Mouse (Mus musculus) kidney, adult 2 months (tissue): Measurements from ENCODE around the gene Kcnd2.

Source experiments
- CTCF ChIP-seq: fragments of 200-500 bp; conservative IDR thresholded peaks from 2 replicates; pipeline ENCODE4 v1.5.1; 2011; ENCODE audit warnings: low read depth, mild to moderate bottlenecking, control low read depth, low read length, moderate library complexity, mixed read lengths; ENCODE audit not compliant: insufficient read depth, insufficient read length
- POLR2A ChIP-seq: fragments of 200-500 bp; IDR thresholded peaks from one replicate; pipeline ENCODE4 v1.6.1; 2011; ENCODE audit warnings: low read depth, low read length, control low read depth

DNA sequence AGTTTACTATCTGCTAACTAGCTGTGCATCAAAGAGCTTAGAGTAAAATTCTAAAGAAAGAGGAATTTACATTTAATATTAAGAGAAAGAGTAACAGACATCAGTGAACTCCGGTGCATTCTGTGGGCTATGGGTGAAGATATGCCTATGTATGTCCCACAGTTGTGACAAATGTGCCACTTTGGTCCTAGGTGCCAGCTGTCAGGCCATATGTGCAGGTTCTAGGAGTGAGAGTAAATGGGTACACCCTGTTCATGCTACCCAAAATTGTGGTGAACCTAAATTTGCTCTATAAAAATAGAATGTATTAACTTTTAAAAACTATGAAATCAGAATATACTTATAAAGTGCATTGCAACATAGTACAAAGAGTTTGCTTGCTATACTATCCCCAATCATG, 215.8 kb downstream of the Kcnd2 start:
- TF ChIP-seq CTCF, result no peak
- no peak for TF ChIP-seq POLR2A
